Mouse (Mus musculus) ES-Bruce4 (cell line): ENCODE measurements around the gene Maml2.

ENCODE experiments used
- CTCF ChIP-seq: IDR thresholded peaks from one replicate; pipeline ENCODE4 v1.8.1; 2011; ENCODE audit warnings: low read depth, low read length
- EP300 ChIP-seq: IDR thresholded peaks from 2 replicates; pipeline ENCODE4 v1.6.1; 2011; ENCODE audit warnings: low read depth, low read length; ENCODE audit not compliant: insufficient read depth

DNA sequence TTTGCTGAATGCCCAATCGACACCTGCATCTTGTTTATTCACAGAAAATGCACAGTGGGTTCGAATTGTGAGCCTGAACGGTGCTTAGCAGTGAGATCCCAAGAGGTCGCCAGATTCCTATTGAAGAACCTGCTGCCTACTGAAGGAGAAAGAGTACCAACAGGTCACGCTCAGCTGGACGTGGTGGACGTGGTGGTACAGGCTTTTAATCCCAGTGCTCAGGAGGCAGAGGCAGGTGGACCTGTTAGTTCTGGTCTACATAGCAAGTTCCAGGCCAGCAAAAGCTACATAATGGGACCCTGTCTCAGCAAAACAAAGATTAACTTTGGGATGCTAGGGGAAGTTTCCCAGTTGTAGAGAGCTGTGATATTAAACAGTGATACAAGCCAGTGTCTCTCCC, 170.0 kb downstream of the Maml2 start:
- no peak for TF ChIP-seq CTCF
- no peak for TF ChIP-seq EP300
